Comparison of ENCODE assay signal across 16 mouse cellular contexts in genomic region chr17:32092895-32093294, GRCm38 (mm10). TPM values are rescaled to one million over a fixed set of nuclear protein-coding genes. Genes with fewer than 3 reads are reported as not detected.
DNase-seq lines count a peak whose midpoint lies in the region; TF ChIP-seq lines count a peak whose summit lies in the region.
"Had no signal": no experiment of that assay in that cellular context is flagged by ENCODE, and none has a peak within 500 bp of the region (broad histone marks: within the 10 kb centered on the region; RNA-seq: fewer than 3 reads in every experiment).

No protein-coding gene starts in this region.

- TF ChIP-seq CTCF in layer of hippocampus, adult 2 months (conservative IDR thresholded peaks at IDR 0.05), result peak; percentile 58
- peak; percentile 16; the same call in 1 of the 2 replicates for TF ChIP-seq CTCF in embryonic fibroblast, embryonic 13.5 days (IDR thresholded peaks at IDR 0.05; ENCODE audit: borderline replicate concordance, insufficient read depth, low read length)

- peaks cover 4% of the 10 kb centered on the region; the same call in 1 of the 2 replicates for H3K27me3 ChIP-seq in embryonic facial prominence, embryonic 10.5 days (replicated peaks; ENCODE audit: low read depth, poor library complexity, severe bottlenecking)
- H3K27me3 ChIP-seq: forebrain, embryonic 13.5 days; limb, embryonic 12.5 days had no signal

- no peak for DNase-seq in layer of hippocampus, adult 2 months (ENCODE audit: low spot score in 2 of 2)
- no peak for DNase-seq in layer of hippocampus, postnatal 14 days (ENCODE audit: low spot score in 2 of 2)
- peak; percentile 20 for DNase-seq in thymus, postnatal 14 days
- DNase-seq in thymus, postnatal 25 days, result no peak
- DNase-seq in embryonic facial prominence, embryonic 10.5 days (ENCODE audit: low spot score), result no peak
- DNase-seq in ovary, adult 18-20 months (ENCODE audit: low spot score), result no peak
- DNase-seq: adrenal gland, postnatal 36 days; cerebellum, postnatal 36 days; heart, postnatal 14 days; kidney, postnatal 36 days; layer of hippocampus, postnatal 36 days; right cerebral cortex, adult 18-20 months; thymus, adult 18-20 months had no signal

- no peak for TF ChIP-seq POLR2A in embryonic fibroblast, embryonic 13.5 days (IDR thresholded peaks at IDR 0.05; ENCODE audit: low read depth, low read length)

- no peak overlapping the region for H3K27ac ChIP-seq in layer of hippocampus, adult 2 months
- H3K27ac ChIP-seq in embryonic fibroblast, embryonic 13.5 days (ENCODE audit: insufficient read depth, low read length), result no peak overlapping the region
- no peak overlapping the region for H3K27ac ChIP-seq in embryonic facial prominence, embryonic 10.5 days (replicated peaks)
- H3K27ac ChIP-seq: forebrain, embryonic 13.5 days; limb, embryonic 12.5 days had no signal

- H3K4me1 ChIP-seq in embryonic fibroblast, embryonic 13.5 days (ENCODE audit: control insufficient read depth, insufficient read depth, low read length), result peaks cover 5% of the 10 kb centered on the region
- peaks cover 18% of the 10 kb centered on the region for H3K4me1 ChIP-seq in embryonic facial prominence, embryonic 10.5 days

- no peaks in the 10 kb centered on the region for H3K36me3 ChIP-seq in embryonic facial prominence, embryonic 10.5 days (replicated peaks)
- H3K36me3 ChIP-seq: limb, embryonic 12.5 days had no signal

- H3K4me3 ChIP-seq in layer of hippocampus, adult 2 months, result no peak overlapping the region
- H3K4me3 ChIP-seq in embryonic fibroblast, embryonic 13.5 days (ENCODE audit: insufficient read depth, low read length), result no peak overlapping the region
- H3K4me3 ChIP-seq in embryonic facial prominence, embryonic 10.5 days, result no peak overlapping the region
- H3K4me3 ChIP-seq: forebrain, embryonic 13.5 days; limb, embryonic 12.5 days had no signal

- 0 out of 2 replicates have a peak, but pooled peaks cover 5% of the 10 kb centered on the region for H3K9me3 ChIP-seq in embryonic facial prominence, embryonic 10.5 days
- H3K9me3 ChIP-seq: forebrain, embryonic 13.5 days had no signal

- WGBS in embryonic facial prominence, embryonic 10.5 days, result 84% methylated on average over 5 of the region's 5 CpGs

RNA-seq across cellular contexts. Expression of gene Hsf2bp, which starts 56.7 kb away (rescaled TPM):
- 1 to 10 TPM in 1 of 2 experiments, under 1 TPM in 1; 0.86 to 1.2 TPM for total RNA-seq in layer of hippocampus, adult 2 months (2021)
- total RNA-seq in layer of hippocampus, postnatal 14 days (2021), result 1 to 10 TPM; 1.2 to 1.6 TPM
- not detected in 2 replicates for polyA plus RNA-seq in embryonic fibroblast, embryonic 13.5 days (2011; ENCODE audit: insufficient read length, low read depth, missing spikeins)
- 0.44 and 0.54 TPM in 2 replicates for polyA plus RNA-seq in embryonic facial prominence, embryonic 10.5 days (2016; fragmentation: Nextera tagmentation; extraction: Ambion mirVana)

RNA-seq across cellular contexts. Expression of gene Rrp1b, which starts 57.0 kb away (rescaled TPM):
- total RNA-seq in layer of hippocampus, adult 2 months (2021), result 10 to 100 TPM; 19.3 to 22.5 TPM
- total RNA-seq in layer of hippocampus, postnatal 14 days (2021), result 10 to 100 TPM; 17.1 to 17.8 TPM
- 30.0 and 38.6 TPM in 2 replicates for polyA plus RNA-seq in embryonic fibroblast, embryonic 13.5 days (2011; ENCODE audit: insufficient read length, low read depth, missing spikeins)
- 109 and 122 TPM in 2 replicates for polyA plus RNA-seq in embryonic facial prominence, embryonic 10.5 days (2016; fragmentation: Nextera tagmentation; extraction: Ambion mirVana)
